Mouse (Mus musculus) urinary bladder, postnatal 10 days (tissue): ENCODE data around the gene Nup133.

Experiments
- DNase-seq: peaks from one replicate; pipeline ENCODE4 v3.0.0; 2022; ENCODE audit warnings: low spot score

The Nup133 gene

GRCm38 (mm10) chr8:123953686-123954085 is 4.6 kb upstream of the Nup133 start:
- DNase-seq, result no peak

GRCm38 (mm10) chr8:123950077-123950802 is 1.2 kb upstream of the Nup133 start:
- DNase-seq, result no peak

GRCm38 (mm10) chr8:123949686-123949986 is 571 bp upstream of the Nup133 start:
- DNase-seq, result no peak

GRCm38 (mm10) chr8:123929026-123929425 is 20.0 kb downstream of the Nup133 start:
- no peak for DNase-seq

- DNase-seq, result no peak
Measured at GRCm38 (mm10) chr8:123925671-123926070, 23.4 kb downstream of the Nup133 start.

- peak; percentile 28 for DNase-seq
Measured at GRCm38 (mm10) chr8:123924719-123925118, 24.3 kb downstream of the Nup133 start.

- DNase-seq, result no peak
Measured at GRCm38 (mm10) chr8:123914635-123915034, 34.4 kb downstream of the Nup133 start.

- DNase-seq, result no peak
Measured at GRCm38 (mm10) chr8:123912265-123912664, 36.8 kb downstream of the Nup133 start.

GRCm38 (mm10) chr8:123907604-123908003 is 41.5 kb downstream of the Nup133 start:
- no peak for DNase-seq

- DNase-seq, result no peak
Measured at GRCm38 (mm10) chr8:123902653-123903052, 46.4 kb downstream of the Nup133 start.

- no peak for DNase-seq
Measured at GRCm38 (mm10) chr8:123899366-123899765, 49.7 kb downstream of the Nup133 start.

GRCm38 (mm10) chr8:123898576-123898975 is 50.5 kb downstream of the Nup133 start:
- DNase-seq, result no peak

- DNase-seq, result no peak
Measured at GRCm38 (mm10) chr8:123896774-123897173, 52.3 kb downstream of the Nup133 start.

- no peak for DNase-seq
Measured at GRCm38 (mm10) chr8:123896366-123896761, 52.7 kb downstream of the Nup133 start.

- no peak for DNase-seq
Measured at GRCm38 (mm10) chr8:123895680-123896365, 53.2 kb downstream of the Nup133 start.

GRCm38 (mm10) chr8:123895230-123895629 is 53.8 kb downstream of the Nup133 start:
- DNase-seq, result no peak

GRCm38 (mm10) chr8:123894502-123895097 is 54.5 kb downstream of the Nup133 start, which contains the start of gene Acta1:
TSS of gene Acta1 (minus strand) at chr8:123894751.
- DNase-seq, result no peak

- no peak for DNase-seq
Measured at GRCm38 (mm10) chr8:123893413-123893812, 55.7 kb downstream of the Nup133 start.

- DNase-seq, result no peak
Measured at GRCm38 (mm10) chr8:123892586-123893155, 56.4 kb downstream of the Nup133 start.

GRCm38 (mm10) chr8:123891883-123892585 is 57.0 kb downstream of the Nup133 start:
- DNase-seq, result no peak

- DNase-seq, result no peak
Measured at GRCm38 (mm10) chr8:123891271-123891670, 57.8 kb downstream of the Nup133 start.

GRCm38 (mm10) chr8:123889797-123890196 is 59.3 kb downstream of the Nup133 start:
- no peak for DNase-seq
